Mouse (Mus musculus) mature B cell (primary cell): ENCODE results near the gene Draxin.

ENCODE experiments used
- in situ Hi-C: fragments of 300-500 bp; cut with MboI; formaldehyde crosslinking; loops from 2 replicates; pipeline ENCODE4 v1.14.3; 2019

Draxin gene

GRCm38 (mm10) chr4:148154006-148154405 is 23.5 kb upstream of the Draxin start:
- in situ Hi-C loops: loop anchor here (25.0 kb wide), 2 partner anchors 283 to 458 kb away; partner anchors contain the start of genes Masp2, Mtor and Ubiad1

- in situ Hi-C loops: loop anchor here (25.0 kb wide), 2 partner anchors 285 to 460 kb away; partner anchors contain the start of genes Masp2, Mtor and Ubiad1
Measured at GRCm38 (mm10) chr4:148152547-148152946, 22.0 kb upstream of the Draxin start.

- in situ Hi-C loops: loop anchor here (25.0 kb wide), 2 partner anchors 286 to 461 kb away; partner anchors contain the start of genes Masp2, Mtor and Ubiad1
Measured at GRCm38 (mm10) chr4:148151267-148152168, 21.0 kb upstream of the Draxin start, which contains the start of gene Fbxo6. Gene Fbxo6 (minus strand): TSS chr4:148152140.

- in situ Hi-C loops: loop anchor here (25.0 kb wide), 2 partner anchors 286 to 461 kb away; partner anchors contain the start of genes Masp2, Mtor and Ubiad1
Measured at GRCm38 (mm10) chr4:148150953-148151266, 20.4 kb upstream of the Draxin start.

GRCm38 (mm10) chr4:148150242-148150641 is 19.7 kb upstream of the Draxin start:
- in situ Hi-C loops: loop anchor here (25.0 kb wide), 2 partner anchors 287 to 462 kb away; partner anchors contain the start of genes Masp2, Mtor and Ubiad1

- in situ Hi-C loops: no loop called here
Measured at GRCm38 (mm10) chr4:148149540-148149939, 19.0 kb upstream of the Draxin start.

- in situ Hi-C loops: no loop called here
Measured at GRCm38 (mm10) chr4:148147714-148148113, 17.2 kb upstream of the Draxin start.

- in situ Hi-C loops: no loop called here
Measured at GRCm38 (mm10) chr4:148143721-148144120, 13.2 kb upstream of the Draxin start.

- in situ Hi-C loops: no loop called here
Measured at GRCm38 (mm10) chr4:148140098-148141011, 9.9 kb upstream of the Draxin start.

- in situ Hi-C loops: no loop called here
Measured at GRCm38 (mm10) chr4:148139767-148140097, 9.2 kb upstream of the Draxin start.

- in situ Hi-C loops: no loop called here
Measured at GRCm38 (mm10) chr4:148137503-148137902, 7.0 kb upstream of the Draxin start.

- in situ Hi-C loops: no loop called here
Measured at GRCm38 (mm10) chr4:148134988-148135387, 4.5 kb upstream of the Draxin start.

- in situ Hi-C loops: no loop called here
Measured at GRCm38 (mm10) chr4:148131497-148132081, 1.1 kb upstream of the Draxin start.

- in situ Hi-C loops: no loop called here
Measured at GRCm38 (mm10) chr4:148130133-148130532, 365 bp downstream of the Draxin start, which contains the start of gene Mad2l2. Gene Mad2l2 (plus strand): TSS chr4:148130384.

- in situ Hi-C loops: no loop called here
Measured at GRCm38 (mm10) chr4:148128672-148129071, 1.8 kb downstream of the Draxin start.

GRCm38 (mm10) chr4:148128241-148128640 is 2.3 kb downstream of the Draxin start:
- in situ Hi-C loops: no loop called here

- in situ Hi-C loops: no loop called here
Measured at GRCm38 (mm10) chr4:148122694-148123066, 7.8 kb downstream of the Draxin start.

GRCm38 (mm10) chr4:148121982-148122693 is 8.4 kb downstream of the Draxin start:
- in situ Hi-C loops: no loop called here

GRCm38 (mm10) chr4:148121362-148121761 is 9.1 kb downstream of the Draxin start:
- in situ Hi-C loops: no loop called here

GRCm38 (mm10) chr4:148120555-148120954 is 9.9 kb downstream of the Draxin start:
- in situ Hi-C loops: no loop called here

GRCm38 (mm10) chr4:148119578-148119977 is 10.9 kb downstream of the Draxin start:
- in situ Hi-C loops: loop anchor here (10.0 kb wide), 1 partner anchor 45 kb away; the partner anchor contains the start of genes Fbxo2 and Fbxo44
